Mouse (Mus musculus) G1E (cell line): ENCODE results near the gene Six2.

Experiments used
- CTCF ChIP-seq: IDR thresholded peaks from 2 replicates; pipeline ENCODE4 v1.5.1; 2012; ENCODE audit warnings: low read depth, low read length, inconsistent platforms, mixed read lengths
- GATA1 ChIP-seq: IDR thresholded peaks from 2 replicates; pipeline ENCODE4 v1.6.1; 2012; ENCODE audit warnings: borderline replicate concordance, low read length, inconsistent platforms, mixed read lengths
- POLR2AphosphoS5 ChIP-seq: IDR thresholded peaks from 2 replicates; pipeline ENCODE4 v1.6.1; 2012; ENCODE audit warnings: low read depth, low read length, inconsistent platforms; ENCODE audit not compliant: insufficient replicate concordance
- TAL1 ChIP-seq: conservative IDR thresholded peaks from 2 replicates; pipeline ENCODE4 v1.6.1; 2012; ENCODE audit warnings: low read depth, low read length, inconsistent platforms, mixed read lengths

GRCm38 (mm10) chr17:85690969-85691335, 2.9 kb upstream of the Six2 start:
- no peak for TF ChIP-seq CTCF
- no peak for TF ChIP-seq GATA1
- no peak for TF ChIP-seq POLR2AphosphoS5
- TF ChIP-seq TAL1: no peak
